Mouse (Mus musculus) intestine, embryonic 16.5 days (tissue): ENCODE data around the gene Smtn. TPM values are rescaled to one million over a fixed set of nuclear protein-coding genes. Genes with fewer than 3 reads are reported as not detected.

ENCODE experiments used
- ATAC-seq: fragments of 200-750 bp; cut with Nextera tagmentation; 2 replicates; pipeline ENCODE4 v1.8.0; 2017; ENCODE audit warnings: moderate TSS enrichment, moderate library complexity
- H3K27ac ChIP-seq: fragments of 300-500 bp; sonication (generic); 2 replicates; pipeline ENCODE4 v1.5.1; 2014; ENCODE audit warnings: mild to moderate bottlenecking, low read length
- H3K27me3 ChIP-seq: fragments of 300-500 bp; sonication (generic); replicated peaks from 2 replicates; pipeline ENCODE4 v1.6.1; 2014; ENCODE audit warnings: low read length, control low read depth, mixed read lengths; ENCODE audit not compliant: control insufficient read depth, insufficient read depth
- H3K36me3 ChIP-seq: fragments of 300-500 bp; sonication (generic); 2 replicates; pipeline ENCODE4 v1.6.1; 2014; ENCODE audit warnings: low read length, control low read depth; ENCODE audit not compliant: control insufficient read depth, insufficient read depth
- H3K4me1 ChIP-seq: fragments of 300-500 bp; sonication (generic); 2 replicates; pipeline ENCODE4 v1.6.1; 2014; ENCODE audit warnings: low read length, control low read depth, mixed read lengths; ENCODE audit not compliant: control insufficient read depth, insufficient read depth
- H3K4me2 ChIP-seq: fragments of 300-500 bp; sonication (generic); 2 replicates; pipeline ENCODE4 v1.6.1; 2014; ENCODE audit warnings: low read depth, low read length, control low read depth
- H3K4me3 ChIP-seq: fragments of 300-500 bp; sonication (generic); 2 replicates; pipeline ENCODE4 v1.5.1; 2014; ENCODE audit warnings: mild to moderate bottlenecking, low read length
- H3K9ac ChIP-seq: fragments of 300-500 bp; sonication (generic); 2 replicates; pipeline ENCODE4 v1.6.1; 2014; ENCODE audit warnings: low read depth, low read length
- H3K9me3 ChIP-seq: fragments of 300-500 bp; sonication (generic); 2 replicates; pipeline ENCODE4 v1.6.1; 2016; ENCODE audit warnings: low read length, control low read depth; ENCODE audit not compliant: control insufficient read depth
- WGBS: fragments of 180-500 bp; shearing (Covaris S2); extraction: QIAGEN DNeasy Blood & Tissue Kit; methylation state at CpG from one replicate; pipeline ENCODE4 v1.1.7; 2014; 5-methylcytosine and 5-hydroxymethylcytosine counted together
- polyA plus RNA-seq: library from polyadenylated mRNA; unstranded; fragments of >200 nt; fragmentation: Nextera tagmentation; extraction: Ambion mirVana; gene quantifications from 2 replicates; pipeline ENCODE4 v1.2.1, GENCODE M21; 2015

Smtn gene
- polyA plus RNA-seq, 1 experiment from 2014 or later: 78.2 TPM

- H3K4me1 ChIP-seq: peaks cover 22% of the 10 kb centered on the region
- H3K9me3 ChIP-seq: no peaks in the 10 kb centered on the region
- peak; percentile 22; the same call in 1 of the 2 replicates for ATAC-seq
- peak overlapping the region; percentile 73 for H3K4me2 ChIP-seq
- peak overlapping the region; percentile 61 for H3K9ac ChIP-seq
- WGBS: 2% methylated on average over 50 of the region's 50 CpGs
- no peak overlapping the region for H3K27ac ChIP-seq
- peak overlapping the region; percentile 37 for H3K4me3 ChIP-seq
- peaks cover 7% of the 10 kb centered on the region; the same call in 1 of the 2 replicates for H3K36me3 ChIP-seq
- H3K27me3 ChIP-seq: no peaks in the 10 kb centered on the region; the same call in 1 of the 2 replicates
Observed at GRCm38 (mm10) chr11:3516859-3517845, 23.3 kb downstream of the Smtn start.

- H3K4me2 ChIP-seq: peak overlapping the region; percentile 73
- peaks cover 7% of the 10 kb centered on the region; the same call in 1 of the 2 replicates for H3K36me3 ChIP-seq
- peak overlapping the region; percentile 75 for H3K9ac ChIP-seq
- ATAC-seq: no peak
- H3K27me3 ChIP-seq: no peaks in the 10 kb centered on the region; the same call in 1 of the 2 replicates
- H3K9me3 ChIP-seq: no peaks in the 10 kb centered on the region
- 0 out of 2 replicates have a peak overlapping the region, but pooled peaks have one; percentile 59 for H3K27ac ChIP-seq
- H3K4me3 ChIP-seq: peak overlapping the region; percentile 64
- peaks cover 22% of the 10 kb centered on the region for H3K4me1 ChIP-seq
- 76% methylated on average over 5 of the region's 5 CpGs for WGBS
Observed at GRCm38 (mm10) chr11:3516121-3516520, 24.3 kb downstream of the Smtn start.

- H3K4me3 ChIP-seq: peak overlapping the region; percentile 64
- H3K9me3 ChIP-seq: no peaks in the 10 kb centered on the region
- peak overlapping the region; percentile 73 for H3K4me2 ChIP-seq
- H3K36me3 ChIP-seq: peaks cover 3% of the 10 kb centered on the region; the same call in 1 of the 2 replicates
- 0 out of 2 replicates have a peak, but pooled peaks have one; percentile 11 for ATAC-seq
- no peaks in the 10 kb centered on the region; the same call in 1 of the 2 replicates for H3K27me3 ChIP-seq
- H3K4me1 ChIP-seq: peaks cover 22% of the 10 kb centered on the region
- 77% methylated on average over 4 of the region's 4 CpGs for WGBS
- peak overlapping the region; percentile 59; the same call in 1 of the 2 replicates for H3K27ac ChIP-seq
- H3K9ac ChIP-seq: peak overlapping the region; percentile 75
Observed at GRCm38 (mm10) chr11:3515637-3516036, 24.8 kb downstream of the Smtn start.

GRCm38 (mm10) chr11:3515216-3515615 is 25.2 kb downstream of the Smtn start:
- ATAC-seq: peak; percentile 12
- Histone ChIP-seq H3K9me3 (no peaks in the 10 kb centered on the region), H3K9ac (peak overlapping the region; percentile 75), H3K27ac (peak overlapping the region; percentile 59), H3K36me3 (no peaks in the 10 kb centered on the region), H3K4me2 (peak overlapping the region; percentile 73), H3K27me3 (no peaks in the 10 kb centered on the region; the same call in 1 of the 2 replicates), H3K4me3 (peak overlapping the region; percentile 64), H3K4me1 (peaks cover 24% of the 10 kb centered on the region)
- WGBS: 20% methylated on average over 4 of the region's 4 CpGs

GRCm38 (mm10) chr11:3514529-3515054 is 25.8 kb downstream of the Smtn start, which contains the start of gene Selenom:
Gene Selenom (plus strand): TSS chr11:3514684.
- no peaks in the 10 kb centered on the region for H3K9me3 ChIP-seq
- peak within 1 kb of the TSS; percentile 59 for H3K27ac ChIP-seq
- H3K9ac ChIP-seq: peak within 1 kb of the TSS; percentile 75
- WGBS: under 1% methylated on average over 26 of the region's 26 CpGs
- no peaks in the 10 kb centered on the region; the same call in 1 of the 2 replicates for H3K27me3 ChIP-seq
- peaks cover 27% of the 10 kb centered on the region for H3K4me1 ChIP-seq
- H3K4me2 ChIP-seq: peak within 1 kb of the TSS; percentile 73
- ATAC-seq: peak; percentile 72
- peak within 1 kb of the TSS; percentile 64 for H3K4me3 ChIP-seq
- H3K36me3 ChIP-seq: no peaks in the 10 kb centered on the region

- no peaks in the 10 kb centered on the region; the same call in 1 of the 2 replicates for H3K27me3 ChIP-seq
- H3K4me1 ChIP-seq: peaks cover 31% of the 10 kb centered on the region
- WGBS: 88% methylated on average over 6 of the region's 6 CpGs
- no peak overlapping the region for H3K4me2 ChIP-seq
- ATAC-seq: no peak
- H3K9ac ChIP-seq: no peak overlapping the region
- H3K36me3 ChIP-seq: no peaks in the 10 kb centered on the region
- H3K4me3 ChIP-seq: no peak overlapping the region
- H3K9me3 ChIP-seq: no peaks in the 10 kb centered on the region
- H3K27ac ChIP-seq: no peak overlapping the region
Observed at GRCm38 (mm10) chr11:3513291-3513690, 27.1 kb downstream of the Smtn start.

GRCm38 (mm10) chr11:3510321-3510720 is 30.1 kb downstream of the Smtn start:
- Histone ChIP-seq H3K4me3 (no peak overlapping the region), H3K27ac (no peak overlapping the region; the same call in 1 of the 2 replicates), H3K27me3 (no peaks in the 10 kb centered on the region), H3K4me1 (peaks cover 13% of the 10 kb centered on the region), H3K36me3 (no peaks in the 10 kb centered on the region), H3K4me2 (no peak overlapping the region), H3K9ac (no peak overlapping the region), H3K9me3 (no peaks in the 10 kb centered on the region)
- no peak for ATAC-seq
- WGBS: 74% methylated on average over 2 of the region's 2 CpGs

GRCm38 (mm10) chr11:3509181-3510085 is 31.0 kb downstream of the Smtn start:
- WGBS: 49% methylated on average over 8 of the region's 8 CpGs

More at GRCm38 (mm10) chr11:3509181-3510085, 31.0 kb downstream of the Smtn start:
- Histone ChIP-seq H3K27ac (peak overlapping the region; percentile 8; the same call in 1 of the 2 replicates), H3K4me2 (no peak overlapping the region), H3K36me3 (no peaks in the 10 kb centered on the region), H3K9ac (no peak overlapping the region), H3K9me3 (no peaks in the 10 kb centered on the region), H3K4me3 (no peak overlapping the region), H3K27me3 (no peaks in the 10 kb centered on the region), H3K4me1 (peaks cover 17% of the 10 kb centered on the region)
- ATAC-seq: peak; percentile 21
